ENCODE assay signal across 17 mouse cellular contexts in the genomic region with DNA sequence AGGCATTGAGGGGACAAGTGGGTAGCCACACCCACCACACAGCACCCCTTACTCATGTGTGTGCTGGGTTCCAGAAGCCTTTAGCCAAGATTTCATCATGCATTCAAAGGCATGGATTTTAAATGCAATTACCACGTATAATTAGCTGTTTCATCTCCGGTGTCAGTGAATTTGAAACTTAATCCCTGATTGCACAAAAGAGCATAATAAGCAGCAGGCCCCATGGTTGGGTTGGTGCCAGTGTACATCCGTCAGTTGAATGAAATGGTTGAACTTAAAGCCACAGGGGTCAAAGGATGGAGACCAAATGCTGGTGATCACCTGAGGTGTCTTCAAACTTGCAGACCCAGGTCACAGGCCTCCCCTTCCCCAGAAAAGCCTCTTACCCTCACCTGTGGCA.
"Had no signal": no experiment of that assay in that cellular context is flagged by ENCODE, and none has a peak within 500 bp of the region (broad histone marks: within the 10 kb centered on the region; RNA-seq: fewer than 3 reads in every experiment).

No protein-coding gene starts in this region.

- ATAC-seq: lung, postnatal 0 days; midbrain, embryonic 13.5 days; midbrain, embryonic 15.5 days had no signal

- H3K27ac ChIP-seq: lung, embryonic 15.5 days; macrophage; midbrain, embryonic 13.5 days; midbrain, embryonic 15.5 days; neural tube, embryonic 12.5 days; stomach, embryonic 15.5 days; stomach, postnatal 0 days had no signal

- H3K4me2 ChIP-seq: lung, embryonic 15.5 days; midbrain, embryonic 11.5 days; midbrain, embryonic 13.5 days; midbrain, embryonic 15.5 days; neural tube, embryonic 12.5 days; stomach, embryonic 15.5 days had no signal

- H3K27me3 ChIP-seq: lung, embryonic 15.5 days; midbrain, embryonic 13.5 days; midbrain, embryonic 15.5 days; neural tube, embryonic 12.5 days; stomach, embryonic 15.5 days had no signal

- DNase-seq: lung, adult 2 months; lung, postnatal 14 days; lung, postnatal 36 days; right cerebral cortex, postnatal 14 days; thymus, adult 2 months; thymus, postnatal 25 days; thymus, postnatal 4 days had no signal

- H3K4me3 ChIP-seq: lung, embryonic 15.5 days; megakaryocyte, embryonic 14.5 days; midbrain, embryonic 13.5 days; midbrain, embryonic 15.5 days; neural tube, embryonic 12.5 days; stomach, embryonic 15.5 days had no signal

- H3K36me3 ChIP-seq: lung, embryonic 15.5 days; midbrain, embryonic 13.5 days; midbrain, embryonic 15.5 days; neural tube, embryonic 12.5 days; stomach, embryonic 15.5 days had no signal

- H3K9ac ChIP-seq: lung, embryonic 15.5 days; midbrain, embryonic 13.5 days; midbrain, embryonic 15.5 days; neural tube, embryonic 12.5 days; stomach, embryonic 15.5 days had no signal

- H3K9me3 ChIP-seq: lung, embryonic 15.5 days; midbrain, embryonic 13.5 days; midbrain, embryonic 15.5 days; neural tube, embryonic 12.5 days; stomach, embryonic 15.5 days had no signal

- H3K4me1 ChIP-seq: midbrain, embryonic 15.5 days; neural tube, embryonic 12.5 days had no signal
